Mouse (Mus musculus) erythroblast, embryonic 14.5 days (primary cell): ENCODE measurements around the gene Stam. TPM values are rescaled to one million over a fixed set of nuclear protein-coding genes. Genes with fewer than 3 reads are reported as not detected.

ENCODE experiments used
- H3K27me3 ChIP-seq: 2 replicates; pipeline ENCODE4 v1.6.1; 2012; ENCODE audit warnings: inconsistent platforms; ENCODE audit not compliant: control insufficient read depth
- H3K36me3 ChIP-seq: 2 replicates; pipeline ENCODE4 v1.6.1; 2012; ENCODE audit warnings: mild to moderate bottlenecking, inconsistent platforms; ENCODE audit not compliant: control insufficient read depth
- H3K4me1 ChIP-seq: 2 replicates; pipeline ENCODE4 v1.6.1; 2012; ENCODE audit warnings: inconsistent platforms; ENCODE audit not compliant: control insufficient read depth
- H3K4me3 ChIP-seq: replicated peaks from 2 replicates; pipeline ENCODE3; 2012; ENCODE audit warnings: moderate library complexity, mild to moderate bottlenecking, inconsistent platforms
- H3K9me3 ChIP-seq: 2 replicates; pipeline ENCODE4 v1.6.1; 2012; ENCODE audit warnings: low read length, inconsistent platforms, mixed read lengths; ENCODE audit not compliant: control insufficient read depth
- GATA1 ChIP-seq: IDR thresholded peaks from 2 replicates; pipeline ENCODE4 v1.6.1; 2012; ENCODE audit warnings: low read length, inconsistent platforms, mixed read lengths
- TAL1 ChIP-seq: IDR thresholded peaks from 3 replicates; pipeline ENCODE4 v1.6.1; 2012; ENCODE audit warnings: low read length, inconsistent platforms, mixed read lengths
- polyA plus RNA-seq: library from polyadenylated mRNA; stranded (reverse); fragments of >175 nt; gene quantifications from 2 replicates; pipeline ENCODE4 v1.2.3, GENCODE M21; 2012

Stam gene
- 3.8 TPM in 2 replicates for polyA plus RNA-seq

- Histone ChIP-seq H3K9me3 (no peaks in the 10 kb centered on the region), H3K4me1 (peaks cover 52% of the 10 kb centered on the region), H3K36me3 (no peaks in the 10 kb centered on the region), H3K27me3 (no peaks in the 10 kb centered on the region), H3K4me3 (peak within 1 kb of the TSS; percentile 99)
- TF ChIP-seq TAL1 (no peak), GATA1 (peak; percentile 89)
Observed at GRCm38 (mm10) chr2:14073362-14074220, at the start of gene Stam. Gene Stam, plus strand, starts transcription at chr2:14074098.

GRCm38 (mm10) chr2:14041249-14041648, 32.6 kb upstream of the Stam start:
- TF ChIP-seq GATA1 = no peak
- no peak for TF ChIP-seq TAL1
- Histone ChIP-seq H3K36me3 (peaks cover 44% of the 10 kb centered on the region), H3K9me3 (peaks cover 7% of the 10 kb centered on the region), H3K27me3 (no peaks in the 10 kb centered on the region), H3K4me3 (no peak overlapping the region), H3K4me1 (peaks cover 11% of the 10 kb centered on the region)

- peaks cover 7% of the 10 kb centered on the region for H3K9me3 ChIP-seq
- peaks cover 11% of the 10 kb centered on the region for H3K4me1 ChIP-seq
- H3K4me3 ChIP-seq = no peak overlapping the region
- H3K36me3 ChIP-seq = peaks cover 42% of the 10 kb centered on the region
- TF ChIP-seq GATA1 (no peak), TAL1 (no peak)
- no peaks in the 10 kb centered on the region for H3K27me3 ChIP-seq
Observed at GRCm38 (mm10) chr2:14043011-14043410, 30.9 kb upstream of the Stam start.

GRCm38 (mm10) chr2:14043577-14044170, 30.2 kb upstream of the Stam start:
- H3K4me3 ChIP-seq = no peak overlapping the region
- TF ChIP-seq GATA1 (no peak), TAL1 (no peak)
- peaks cover 11% of the 10 kb centered on the region for H3K4me1 ChIP-seq
- H3K9me3 ChIP-seq = peaks cover 7% of the 10 kb centered on the region
- H3K36me3 ChIP-seq = peaks cover 42% of the 10 kb centered on the region
- H3K27me3 ChIP-seq = no peaks in the 10 kb centered on the region

GRCm38 (mm10) chr2:14048381-14048780, 25.5 kb upstream of the Stam start:
- no peak for TF ChIP-seq TAL1
- Histone ChIP-seq H3K4me1 (peaks cover 3% of the 10 kb centered on the region), H3K4me3 (no peak overlapping the region), H3K36me3 (peaks cover 6% of the 10 kb centered on the region), H3K9me3 (no peaks in the 10 kb centered on the region), H3K27me3 (no peaks in the 10 kb centered on the region)

- no peak overlapping the region for H3K4me3 ChIP-seq
- no peaks in the 10 kb centered on the region for H3K27me3 ChIP-seq
- H3K9me3 ChIP-seq = no peaks in the 10 kb centered on the region
- peaks cover 3% of the 10 kb centered on the region for H3K36me3 ChIP-seq
- peaks cover 8% of the 10 kb centered on the region for H3K4me1 ChIP-seq
- no peak for TF ChIP-seq GATA1
- TF ChIP-seq TAL1 = no peak
Observed at GRCm38 (mm10) chr2:14048808-14049207, 25.1 kb upstream of the Stam start.

GRCm38 (mm10) chr2:14053618-14054017, 20.3 kb upstream of the Stam start:
- H3K4me1 ChIP-seq = peaks cover 30% of the 10 kb centered on the region
- no peaks in the 10 kb centered on the region for H3K9me3 ChIP-seq
- H3K4me3 ChIP-seq = no peak overlapping the region
- TF ChIP-seq TAL1 (no peak), GATA1 (no peak)
- peaks cover 4% of the 10 kb centered on the region; the same call in 1 of the 2 replicates for H3K27me3 ChIP-seq
- no peaks in the 10 kb centered on the region for H3K36me3 ChIP-seq

GRCm38 (mm10) chr2:14054163-14054562, 19.7 kb upstream of the Stam start:
- H3K4me1 ChIP-seq = peaks cover 30% of the 10 kb centered on the region
- H3K27me3 ChIP-seq = peaks cover 4% of the 10 kb centered on the region; the same call in 1 of the 2 replicates
- H3K4me3 ChIP-seq = peak overlapping the region; percentile 22
- H3K9me3 ChIP-seq = no peaks in the 10 kb centered on the region
- TF ChIP-seq TAL1 = no peak
- no peak for TF ChIP-seq GATA1
- H3K36me3 ChIP-seq = no peaks in the 10 kb centered on the region

- H3K4me3 ChIP-seq = peak overlapping the region; percentile 90
- H3K27me3 ChIP-seq = peaks cover 4% of the 10 kb centered on the region; the same call in 1 of the 2 replicates
- H3K4me1 ChIP-seq = peaks cover 30% of the 10 kb centered on the region
- no peaks in the 10 kb centered on the region for H3K36me3 ChIP-seq
- H3K9me3 ChIP-seq = no peaks in the 10 kb centered on the region
- no peak for TF ChIP-seq GATA1
- TF ChIP-seq TAL1 = no peak
Observed at GRCm38 (mm10) chr2:14054716-14055115, 19.2 kb upstream of the Stam start.
